Mouse (Mus musculus) heart, adult 10 weeks (tissue): Measurements from ENCODE around the gene B020031M17Rik. TPM values are rescaled to one million over a fixed set of nuclear protein-coding genes. Genes with fewer than 3 reads are reported as not detected.

Experiments
- polyA plus RNA-seq: library from polyadenylated mRNA; stranded (reverse); fragments of 350-450 nt; fragmentation: Illumina TruSeq; extraction: RNeasy Lipid Tissue Mini Kit (QIAGEN cat#74804); gene quantifications from one replicate; pipeline ENCODE4 v1.2.3, GENCODE M21; 2014; ENCODE audit warnings: low read depth, low replicate concordance

B020031M17Rik gene
- not detected for polyA plus RNA-seq

DNA sequence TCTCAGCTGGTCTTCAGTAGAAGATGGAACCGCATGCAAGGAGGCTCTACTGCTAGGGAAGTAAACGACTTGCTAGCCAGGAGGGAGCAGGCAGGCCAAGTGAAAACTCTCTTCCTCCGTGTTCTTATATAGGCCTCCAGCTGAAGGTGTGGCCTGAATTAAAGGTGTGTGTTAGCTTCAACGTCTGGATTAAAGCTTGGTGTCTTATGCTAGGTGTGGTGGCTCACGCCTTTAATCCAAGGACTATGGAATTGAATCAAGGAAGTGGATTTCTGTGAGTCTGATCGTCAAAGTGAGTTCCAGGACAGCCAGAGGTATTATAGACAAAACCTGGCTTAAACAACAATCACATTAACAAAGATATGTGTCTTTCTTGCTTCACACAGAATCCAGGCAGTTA is at the start of gene B020031M17Rik:
TSS of gene B020031M17Rik (minus strand) at position 101 of the 400 bp plus-strand sequence.

DNA sequence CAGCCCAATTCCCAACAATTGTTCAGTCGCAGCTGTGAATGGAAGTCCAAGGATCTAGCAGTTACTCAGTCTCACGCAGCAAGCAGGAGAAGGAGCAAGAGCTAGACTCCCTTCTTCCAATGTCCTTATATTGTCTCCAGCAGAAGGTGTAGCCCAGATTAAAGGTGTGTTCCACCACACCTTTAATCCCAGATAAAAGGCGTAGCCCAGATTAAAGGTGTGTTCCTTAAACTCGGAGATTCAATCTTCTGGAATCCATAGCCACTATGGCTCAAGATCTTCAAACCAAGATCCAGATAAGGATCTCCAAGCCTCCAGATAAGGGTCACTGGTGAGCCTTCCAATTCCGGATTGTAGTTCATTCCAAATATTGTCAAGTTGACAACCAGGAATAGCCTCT is 21.4 kb downstream of the B020031M17Rik start, which contains the start of gene Gm21761:
TSS of gene Gm21761 (minus strand) at position 101 of the 400 bp plus-strand sequence.

Other genes starting within 250 kb of the B020031M17Rik start
- gene Nim1k, start 194.9 kb downstream of the B020031M17Rik start, polyA plus RNA-seq = 2.5 TPM
- 21.4 TPM for gene Zfp131, start 159.9 kb downstream of the B020031M17Rik start, polyA plus RNA-seq
- gene AF067063, start 120.6 kb downstream of the B020031M17Rik start, polyA plus RNA-seq = not detected
- gene D13Ertd608e, start 114.8 kb downstream of the B020031M17Rik start, polyA plus RNA-seq = not detected
- not detected for gene Tcstv1, start 56.0 kb downstream of the B020031M17Rik start, polyA plus RNA-seq
- gene Gm21761, start 21.5 kb downstream of the B020031M17Rik start, polyA plus RNA-seq = not detected
- gene Gm36079, start 76.2 kb upstream of the B020031M17Rik start, polyA plus RNA-seq = not detected
- 0.21 TPM for gene Gm21188, start 101.4 kb upstream of the B020031M17Rik start, polyA plus RNA-seq
- not detected for gene Gm20767, start 189.4 kb upstream of the B020031M17Rik start, polyA plus RNA-seq
- gene Gm21818, start 221.6 kb upstream of the B020031M17Rik start, polyA plus RNA-seq = not detected